Mouse (Mus musculus) urinary bladder, postnatal 0 days (tissue): Measurements from ENCODE around the gene Sema3e. TPM values are rescaled to one million over a fixed set of nuclear protein-coding genes. Genes with fewer than 3 reads are reported as not detected.

Experiments used
- polyA plus RNA-seq: library from polyadenylated mRNA; unstranded; fragments of >200 nt; fragmentation: Nextera tagmentation; extraction: Ambion mirVana; gene quantifications from 2 replicates; pipeline ENCODE4 v1.2.1, GENCODE M21; 2015

The Sema3e gene
- 3.7 and 5.9 TPM in 2 replicates for polyA plus RNA-seq

GRCm38 (mm10) chr5:14025205-14026124, at the start of gene Sema3e:
Gene Sema3e, plus strand, starts transcription at chr5:14025276.

Other genes with a start within 250 kb of the Sema3e start
- gene Speer3, start 233.7 kb upstream of the Sema3e start, polyA plus RNA-seq: not detected in 2 replicates